Mouse (Mus musculus) heart, adult 2 months (tissue): Measurements from ENCODE around the gene Gm42878. TPM values are rescaled to one million over a fixed set of nuclear protein-coding genes. Genes with fewer than 3 reads are reported as not detected.
"Not testable (repeated sequence)": the region's sequence is repeated elsewhere in the genome, so short reads cannot be mapped to it uniquely, and the experiment has no call there.

Source experiments
- DNase-seq, 2 experiments: peaks; one replicate each; pipeline ENCODE4 v3.0.0; 2021
- H3K27ac ChIP-seq: fragments of 200-600 bp; 2 replicates; pipeline ENCODE4 v1.8.1; 2022
- H3K27me3 ChIP-seq: fragments of 200-500 bp; 2 replicates; pipeline ENCODE4 v1.6.1; 2012; ENCODE audit warnings: mild to moderate bottlenecking, low read length, inconsistent platforms, mixed read lengths; ENCODE audit not compliant: control insufficient read depth, insufficient read depth
- H3K36me3 ChIP-seq: fragments of 200-500 bp; 2 replicates; pipeline ENCODE4 v1.6.1; 2012; ENCODE audit warnings: low read length, inconsistent platforms; ENCODE audit not compliant: control insufficient read depth, insufficient read depth
- H3K4me1 ChIP-seq: fragments of 200-500 bp; 2 replicates; pipeline ENCODE4 v1.6.1; 2011; ENCODE audit warnings: low read length; ENCODE audit not compliant: control insufficient read depth, insufficient read depth
- H3K4me3 ChIP-seq: fragments of 200-600 bp; 2 replicates; pipeline ENCODE4 v1.8.1; 2022
- H3K79me2 ChIP-seq: fragments of 200-500 bp; replicated peaks from 2 replicates; pipeline ENCODE4 v1.6.1; 2012; ENCODE audit warnings: mild to moderate bottlenecking, inconsistent platforms, low read length, moderate library complexity, mixed read lengths; ENCODE audit not compliant: control insufficient read depth, insufficient read depth
- H3K9ac ChIP-seq: fragments of 200-500 bp; 2 replicates; pipeline ENCODE4 v1.6.1; 2012; ENCODE audit warnings: low read depth, mild to moderate bottlenecking, control low read depth, inconsistent platforms, low read length, mixed read lengths
- CTCF ChIP-seq: fragments of 200-600 bp; IDR thresholded peaks from 2 replicates; pipeline ENCODE4 v1.8.1; 2022; ENCODE audit warnings: antibody characterized with exemption, mild to moderate bottlenecking, moderate library complexity
- EP300 ChIP-seq: fragments of 200-500 bp; IDR thresholded peaks from 2 replicates; pipeline ENCODE4 v1.6.1; 2011; ENCODE audit warnings: low read depth, low read length, control low read depth; ENCODE audit not compliant: insufficient read depth
- POLR2A ChIP-seq: fragments of 200-500 bp; IDR thresholded peaks from 2 replicates; pipeline ENCODE4 v1.6.1; 2011; ENCODE audit warnings: mild to moderate bottlenecking, low read depth, low read length, control low read depth; ENCODE audit not compliant: insufficient read depth
- WGBS: fragments of 180-500 bp; shearing (Covaris S2); methylation state at CpG from one replicate; pipeline ENCODE4 v1.1.7; 2018; 5-methylcytosine and 5-hydroxymethylcytosine counted together
- intact Hi-C: fragments of 180-260 bp; cut with DNase I; formaldehyde crosslinking; loops from one replicate; pipeline ENCODE4 v1.15.1; 2025
- polyA plus RNA-seq: library from polyadenylated mRNA; depleted of rRNA; stranded (reverse); fragments of >200 nt; gene quantifications from 2 replicates; pipeline ENCODE4 v1.2.3, GENCODE M21; 2012
- total RNA-seq, 2 experiments: library from RNA; stranded (reverse); gene quantifications; 2 replicates each; pipeline ENCODE4 v1.2.3; 2021

Gm42878 gene
- total and polyA plus RNA-seq, 3 experiments, result 0.16 to 0.63 TPM; not detected in 1

GRCm38 (mm10) chr5:121525774-121526450 is 19.4 kb downstream of the Gm42878 start:
- Histone ChIP-seq H3K9ac (no peak overlapping the region), H3K4me1 (no peaks in the 10 kb centered on the region; the same call in 1 of the 2 replicates), H3K36me3 (no peaks in the 10 kb centered on the region), H3K79me2 (no peaks in the 10 kb centered on the region), H3K27ac (no peak overlapping the region), H3K4me3 (no peak overlapping the region), H3K27me3 (no peaks in the 10 kb centered on the region)
- 77% methylated on average over 14 of the region's 14 CpGs for WGBS
- intact Hi-C loops, result no loop called here
- TF ChIP-seq EP300 (no peak), POLR2A (no peak), CTCF (no peak)
- DNase-seq, result no peak

GRCm38 (mm10) chr5:121519758-121520157 is 25.5 kb downstream of the Gm42878 start:
- H3K4me3 ChIP-seq, H3K79me2 ChIP-seq, H3K27ac ChIP-seq, H3K36me3 ChIP-seq, H3K4me1 ChIP-seq, intact Hi-C loops, H3K27me3 ChIP-seq, DNase-seq, H3K9ac ChIP-seq: not testable (repeated sequence)
- 93% methylated on average over 10 of the region's 17 CpGs for WGBS

GRCm38 (mm10) chr5:121518983-121519382 is 26.3 kb downstream of the Gm42878 start:
- no peak for DNase-seq
- TF ChIP-seq EP300, result no peak
- no peak for TF ChIP-seq POLR2A
- no peak for TF ChIP-seq CTCF
- intact Hi-C loops, result no loop called here

GRCm38 (mm10) chr5:121510009-121510408 is 35.3 kb downstream of the Gm42878 start:
- intact Hi-C loops, result no loop called here
- Histone ChIP-seq H3K4me1 (no peaks in the 10 kb centered on the region), H3K27ac (no peak overlapping the region), H3K4me3 (no peak overlapping the region), H3K79me2 (no peaks in the 10 kb centered on the region), H3K9ac (no peak overlapping the region), H3K27me3 (no peaks in the 10 kb centered on the region), H3K36me3 (no peaks in the 10 kb centered on the region)
- DNase-seq, result no peak
- TF ChIP-seq POLR2A, result no peak
- no peak for TF ChIP-seq CTCF
- TF ChIP-seq EP300, result no peak
- WGBS, result 82% methylated on average over 7 of the region's 7 CpGs

More at GRCm38 (mm10) chr5:121518983-121519382, 26.3 kb downstream of the Gm42878 start:
- 80% methylated on average over 9 of the region's 9 CpGs for WGBS
- no peaks in the 10 kb centered on the region for H3K27me3 ChIP-seq
- no peak overlapping the region for H3K9ac ChIP-seq
- no peak overlapping the region for H3K27ac ChIP-seq
- H3K79me2 ChIP-seq, result no peaks in the 10 kb centered on the region
- H3K36me3 ChIP-seq, result no peaks in the 10 kb centered on the region
- H3K4me1 ChIP-seq, result no peaks in the 10 kb centered on the region
- no peak overlapping the region for H3K4me3 ChIP-seq

- H3K9ac ChIP-seq, result no peak overlapping the region
- intact Hi-C loops, result no loop called here
- no peak overlapping the region for H3K27ac ChIP-seq
- H3K79me2 ChIP-seq, result no peaks in the 10 kb centered on the region
- H3K4me3 ChIP-seq, result no peak overlapping the region
- no peaks in the 10 kb centered on the region for H3K4me1 ChIP-seq
- H3K36me3 ChIP-seq, result no peaks in the 10 kb centered on the region
- no peak for TF ChIP-seq POLR2A
- TF ChIP-seq CTCF, result no peak
- TF ChIP-seq EP300, result no peak
- H3K27me3 ChIP-seq, result no peaks in the 10 kb centered on the region
- no peak for DNase-seq
- WGBS, result 73% methylated on average over 1 of the region's 1 CpGs
Observed at GRCm38 (mm10) chr5:121506846-121507245, 38.4 kb downstream of the Gm42878 start.

GRCm38 (mm10) chr5:121503231-121503630 is 42.1 kb downstream of the Gm42878 start, which contains the start of gene Adam1b:
Adam1b (minus strand) TSS chr5:121503435.
- Histone ChIP-seq H3K9ac (no peak within 1 kb of the TSS), H3K4me1 (no peaks in the 10 kb centered on the region), H3K27ac (no peak within 1 kb of the TSS), H3K36me3 (no peaks in the 10 kb centered on the region), H3K4me3 (no peak within 1 kb of the TSS), H3K27me3 (no peaks in the 10 kb centered on the region), H3K79me2 (no peaks in the 10 kb centered on the region)
- intact Hi-C loops, result no loop called here
- TF ChIP-seq CTCF, result no peak
- TF ChIP-seq EP300, result no peak
- TF ChIP-seq POLR2A, result no peak
- WGBS, result 84% methylated on average over 3 of the region's 3 CpGs
- DNase-seq, result no peak

- intact Hi-C loops, H3K27ac ChIP-seq, H3K36me3 ChIP-seq, H3K79me2 ChIP-seq, H3K4me1 ChIP-seq, H3K27me3 ChIP-seq, DNase-seq, H3K4me3 ChIP-seq, H3K9ac ChIP-seq: not testable (repeated sequence)
- 58% methylated on average over 11 of the region's 17 CpGs for WGBS
Observed at GRCm38 (mm10) chr5:121501424-121501996, 43.8 kb downstream of the Gm42878 start.
